ENCODE assay signal across 29 mouse cellular contexts in the genomic region with DNA sequence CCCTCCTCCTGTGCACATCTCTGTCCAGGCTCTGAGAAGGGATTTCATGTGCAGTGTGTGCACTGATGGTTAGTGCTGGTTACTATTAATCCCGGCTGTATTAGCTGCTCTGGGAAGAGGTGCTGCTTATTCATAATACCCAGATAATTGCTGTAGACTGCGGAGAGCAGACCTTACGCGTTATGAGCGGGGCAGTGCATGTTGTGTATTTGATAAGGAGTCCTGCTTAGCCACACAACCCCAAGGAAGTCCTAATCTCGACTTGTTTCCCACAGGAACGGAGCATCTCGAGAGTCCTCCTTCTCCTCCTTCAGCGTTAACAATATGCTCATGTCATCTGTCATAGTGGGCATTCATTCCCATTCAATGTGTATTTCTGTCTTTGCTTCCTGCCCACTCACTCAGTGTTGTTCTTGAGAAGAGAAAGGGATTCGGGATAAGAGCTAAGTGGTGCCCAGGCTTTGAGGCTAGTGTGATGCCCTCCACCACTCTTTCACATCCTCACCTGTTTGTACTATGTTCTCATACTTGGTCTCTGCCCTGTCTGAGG.
DNase-seq lines count a peak whose midpoint lies in the region; ATAC-seq and TF ChIP-seq lines count a peak whose summit lies in the region.
"Had no signal": no experiment of that assay in that cellular context is flagged by ENCODE, and none has a peak within 500 bp of the region (broad histone marks: within the 10 kb centered on the region; RNA-seq: fewer than 3 reads in every experiment).

No protein-coding gene starts in this region.

- no peak overlapping the region for H3K9ac ChIP-seq in liver, postnatal 0 days (replicated peaks)
- H3K9ac ChIP-seq: embryonic facial prominence, embryonic 13.5 days; forebrain, embryonic 13.5 days; hindbrain, embryonic 12.5 days; limb, embryonic 13.5 days; midbrain, embryonic 12.5 days; neural tube, embryonic 13.5 days had no signal

- H3K36me3 ChIP-seq in liver, postnatal 0 days (replicated peaks; ENCODE audit: insufficient read depth, low read length) = no peaks in the 10 kb centered on the region
- H3K36me3 ChIP-seq: hindbrain, embryonic 12.5 days; limb, embryonic 13.5 days; midbrain, embryonic 12.5 days; neural tube, embryonic 13.5 days had no signal

- H3K4me3 ChIP-seq in liver, postnatal 0 days (ENCODE audit: low read depth, low read length) = no peak overlapping the region
- H3K4me3 ChIP-seq: embryonic facial prominence, embryonic 13.5 days; erythroblast, embryonic 14.5 days; forebrain, embryonic 13.5 days; heart, adult 2 months; hindbrain, embryonic 12.5 days; left cerebral cortex, adult 2 months; limb, embryonic 13.5 days; midbrain, embryonic 12.5 days; neural tube, embryonic 13.5 days had no signal

- peak; percentile 21; the same call in 1 of the 2 replicates for TF ChIP-seq EP300 in liver, postnatal 0 days (IDR thresholded peaks at IDR 0.05; ENCODE audit: low read depth)

- no peaks in the 10 kb centered on the region for H3K27me3 ChIP-seq in liver, postnatal 0 days (ENCODE audit: insufficient read depth, low read length)
- H3K27me3 ChIP-seq: embryonic facial prominence, embryonic 13.5 days; forebrain, embryonic 13.5 days; hindbrain, embryonic 12.5 days; limb, embryonic 13.5 days; midbrain, embryonic 12.5 days; neural tube, embryonic 13.5 days had no signal

- DNase-seq in layer of hippocampus, adult 11-12 months (ENCODE audit: low spot score) = peak; percentile 2
- DNase-seq in layer of hippocampus, postnatal 36 days = no peak
- peak; percentile 65 for DNase-seq in brain, adult 2 months (ENCODE audit: low read depth, low spot score)
- DNase-seq in liver, postnatal 0 days = no peak
- DNase-seq in adrenal gland, postnatal 25 days = no peak
- DNase-seq in thymus, adult 18-20 months = no peak
- DNase-seq: adrenal gland, adult 8-10 months; B cell, adult 2 months; cerebellum, adult 11 months; cerebellum, adult 9-10 months; cerebellum, postnatal 36 days; embryo, embryonic 11 days; gastrocnemius, postnatal 25 days; heart, postnatal 36 days; kidney, adult 8-10 months; thymus, postnatal 4 days had no signal

- WGBS in liver, postnatal 0 days (ENCODE audit: insufficient replicate concordance) = 55% methylated on average over 10 of the region's 10 CpGs

- no peak for TF ChIP-seq CTCF in liver, postnatal 0 days (IDR thresholded peaks at IDR 0.05; ENCODE audit: low read depth)

- no peak overlapping the region for H3K4me2 ChIP-seq in liver, postnatal 0 days (ENCODE audit: low read depth, low read length)
- H3K4me2 ChIP-seq: embryonic facial prominence, embryonic 13.5 days; forebrain, embryonic 13.5 days; hindbrain, embryonic 12.5 days; limb, embryonic 13.5 days; midbrain, embryonic 12.5 days; neural tube, embryonic 13.5 days had no signal

- no peak overlapping the region for H3K27ac ChIP-seq in liver, postnatal 0 days (ENCODE audit: low read depth)
- H3K27ac ChIP-seq: embryonic facial prominence, embryonic 13.5 days; forebrain, embryonic 13.5 days; heart, adult 2 months; hindbrain, embryonic 12.5 days; limb, embryonic 13.5 days; macrophage; midbrain, embryonic 12.5 days; neural tube, embryonic 13.5 days had no signal

- H3K4me1 ChIP-seq in liver, postnatal 0 days (ENCODE audit: insufficient read depth) = peaks cover 22% of the 10 kb centered on the region

- H3K9me3 ChIP-seq in liver, postnatal 0 days (ENCODE audit: low read length) = no peaks in the 10 kb centered on the region
- H3K9me3 ChIP-seq: embryonic facial prominence, embryonic 13.5 days; forebrain, embryonic 13.5 days; hindbrain, embryonic 12.5 days; limb, embryonic 13.5 days; midbrain, embryonic 12.5 days; neural tube, embryonic 13.5 days had no signal

- peak; percentile 49; the same call in 1 of the 2 replicates for ATAC-seq in erythroblast, adult 5-6 weeks (replicated peaks; ENCODE audit: low FRiP score, poor library complexity, severe bottlenecking)
- ATAC-seq in liver, postnatal 0 days = no peak
- ATAC-seq: forebrain, embryonic 13.5 days; intestine, embryonic 16.5 days; lung, postnatal 0 days had no signal

Comparison
In these comparisons a context has a peak if more than half of its experiments do, and no peak if none do; other contexts are left out.
1. DNase-seq: peak in layer of hippocampus, adult 11-12 months (single experiment) and brain, adult 2 months (single experiment); none in layer of hippocampus, postnatal 36 days (0 of 2), liver, postnatal 0 days (single experiment), adrenal gland, postnatal 25 days (single experiment) and thymus, adult 18-20 months (0 of 2).